Mouse (Mus musculus) splenic B cell, adult 2 months (primary cell): Measurements from ENCODE around the gene Mib2.
A peak's percentile ranks its signal among the peaks of the same experiment; 100 is the strongest.
"Not testable (repeated sequence)": the region's sequence is repeated elsewhere in the genome, so short reads cannot be mapped to it uniquely, and the experiment has no call there.

Experiments used
- DNase-seq: peaks from one replicate; pipeline ENCODE4 v3.0.0-alpha.2; 2011; ENCODE audit warnings: low read depth, low spot score
- H3K27me3 ChIP-seq: 2 replicates; pipeline ENCODE4 v1.6.1; 2012; ENCODE audit warnings: mild to moderate bottlenecking, low read length, moderate library complexity, mixed read lengths; ENCODE audit not compliant: control insufficient read depth, poor library complexity, insufficient read depth, severe bottlenecking
- H3K36me3 ChIP-seq: 2 replicates; pipeline ENCODE4 v1.6.1; 2012; ENCODE audit warnings: mild to moderate bottlenecking, low read length, moderate library complexity, mixed read lengths; ENCODE audit not compliant: control insufficient read depth, poor library complexity, insufficient read depth, severe bottlenecking

Mib2 gene

DNA sequence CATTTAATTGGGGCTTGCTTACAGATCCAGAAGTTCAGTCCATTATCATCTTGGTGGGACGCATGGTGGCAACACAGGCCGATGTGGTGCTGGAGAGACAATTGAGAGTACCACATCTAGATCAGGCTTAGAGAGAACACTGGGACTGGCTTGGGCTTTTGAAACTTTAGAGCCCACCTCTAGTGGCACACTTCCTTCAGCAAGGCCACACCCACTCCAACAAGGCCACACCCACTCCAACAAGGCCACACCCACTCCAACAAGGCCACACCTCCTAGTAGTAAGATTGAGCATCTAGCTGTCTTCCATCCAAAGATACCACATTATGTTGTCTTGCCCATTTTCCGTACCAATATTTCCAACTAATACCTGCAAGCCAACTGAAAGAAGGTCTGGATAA, 23.4 kb upstream of the Mib2 start:
- DNase-seq: peak; percentile 24
- Histone ChIP-seq H3K27me3 (no peaks in the 10 kb centered on the region), H3K36me3 (no peaks in the 10 kb centered on the region)

DNA sequence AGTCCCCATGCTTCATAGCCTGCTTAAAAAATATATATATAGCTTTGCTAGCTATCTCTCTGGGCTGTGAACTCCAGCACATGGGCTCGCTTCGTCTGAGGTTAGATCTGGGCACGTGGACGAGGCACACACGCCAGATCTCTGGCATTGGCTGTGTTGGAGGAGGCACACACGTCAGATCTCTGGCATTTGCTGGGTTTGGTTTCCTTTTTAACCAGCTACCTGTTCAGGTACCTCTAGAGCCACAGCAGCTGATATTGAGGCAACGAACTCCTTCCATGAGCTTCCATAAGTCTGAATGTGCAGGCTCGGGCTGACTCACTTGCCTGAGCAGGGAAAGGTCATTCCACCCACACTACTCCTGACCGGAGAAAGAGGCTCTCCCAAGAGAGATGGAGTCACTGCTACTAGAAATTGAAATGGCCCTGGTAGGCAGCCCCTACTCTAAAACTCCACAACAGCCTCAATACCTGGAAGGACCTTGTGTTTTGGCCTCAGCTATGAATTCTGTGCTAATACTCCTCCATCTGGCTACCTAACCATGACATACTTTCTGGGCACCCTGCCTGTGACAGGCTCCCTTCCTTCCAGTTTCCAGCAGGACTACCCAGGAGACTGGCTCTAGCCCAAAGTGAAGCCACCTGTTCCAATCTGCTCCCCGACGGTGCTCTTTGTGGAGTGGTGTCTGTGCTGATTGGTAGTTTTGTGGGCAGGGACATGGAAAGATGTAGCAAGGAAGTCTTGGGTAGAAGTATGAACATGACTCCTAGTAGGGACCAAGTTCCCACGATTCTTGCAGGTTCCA, 21.8 kb upstream of the Mib2 start:
- Histone ChIP-seq H3K27me3 (no peaks in the 10 kb centered on the region), H3K36me3 (no peaks in the 10 kb centered on the region)
- DNase-seq: no peak

GRCm38 (mm10) chr4:155687764-155688163, 18.8 kb upstream of the Mib2 start:
- not testable (repeated sequence) for H3K36me3 ChIP-seq, H3K27me3 ChIP-seq, DNase-seq

DNA sequence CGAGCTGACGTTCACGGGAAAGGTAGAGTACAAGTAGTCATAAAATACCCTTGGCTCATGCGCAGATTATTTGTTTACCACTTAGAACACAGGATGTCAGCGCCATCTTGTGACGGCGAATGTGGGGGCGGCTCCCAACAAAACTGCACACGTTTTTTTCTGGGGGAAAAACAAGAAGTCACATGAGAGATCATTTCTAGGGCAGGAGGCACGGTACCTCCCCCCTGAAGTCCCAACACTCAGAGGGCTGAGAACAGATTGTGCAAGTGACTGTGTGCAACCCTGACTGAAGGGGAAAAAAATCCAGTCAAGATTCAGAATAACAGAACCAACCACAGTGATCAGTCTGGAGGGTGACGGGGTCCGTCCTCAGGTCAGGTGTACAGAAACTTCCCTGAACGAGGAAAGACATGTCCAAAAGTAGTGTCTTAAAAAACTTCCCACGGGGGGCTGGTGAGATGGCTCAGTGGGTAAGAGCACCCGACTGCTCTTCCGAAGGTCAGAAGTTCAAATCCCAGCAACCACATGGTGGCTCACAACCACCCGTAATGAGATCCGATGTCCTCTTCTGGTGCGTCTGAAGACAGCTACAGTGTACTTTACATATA, 14.8 kb upstream of the Mib2 start:
- H3K27me3 ChIP-seq, DNase-seq, H3K36me3 ChIP-seq: not testable (repeated sequence)

GRCm38 (mm10) chr4:155675991-155676390, 7.0 kb upstream of the Mib2 start:
- peak; percentile 54 for DNase-seq
- H3K36me3 ChIP-seq: no peaks in the 10 kb centered on the region
- H3K27me3 ChIP-seq: peaks cover 3% of the 10 kb centered on the region; the same call in 1 of the 2 replicates

DNA sequence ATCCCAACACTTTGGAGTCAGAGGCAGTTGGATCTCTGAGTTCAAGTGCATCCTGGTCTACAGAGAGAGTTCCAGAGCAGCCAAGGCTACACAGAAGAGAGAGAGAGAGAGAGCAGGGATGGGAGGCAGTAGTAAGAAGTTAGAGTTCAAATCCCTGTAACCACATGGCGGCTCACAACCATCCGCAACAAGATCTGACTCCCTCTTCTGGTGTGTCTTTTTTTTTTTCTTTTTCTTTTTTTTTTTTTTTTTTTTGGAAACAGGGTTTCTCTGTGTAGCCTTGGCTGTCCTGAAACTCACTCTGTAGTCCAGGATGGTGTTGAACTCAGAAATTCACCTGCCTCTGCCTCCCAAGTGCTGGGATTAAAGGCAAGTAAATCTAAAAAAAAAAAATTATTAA, 3.1 kb upstream of the Mib2 start:
- DNase-seq: no peak
- H3K27me3 ChIP-seq: peaks cover 3% of the 10 kb centered on the region; the same call in 1 of the 2 replicates
- H3K36me3 ChIP-seq: no peaks in the 10 kb centered on the region

GRCm38 (mm10) chr4:155670236-155670635, 1.2 kb upstream of the Mib2 start:
- H3K27me3 ChIP-seq, DNase-seq, H3K36me3 ChIP-seq: not testable (repeated sequence)

- no peaks in the 10 kb centered on the region for H3K36me3 ChIP-seq
- DNase-seq: no peak
- H3K27me3 ChIP-seq: peaks cover 3% of the 10 kb centered on the region; the same call in 1 of the 2 replicates
These were observed 639 bp upstream of the Mib2 start for GRCm38 (mm10) chr4:155669598-155670075.

DNA sequence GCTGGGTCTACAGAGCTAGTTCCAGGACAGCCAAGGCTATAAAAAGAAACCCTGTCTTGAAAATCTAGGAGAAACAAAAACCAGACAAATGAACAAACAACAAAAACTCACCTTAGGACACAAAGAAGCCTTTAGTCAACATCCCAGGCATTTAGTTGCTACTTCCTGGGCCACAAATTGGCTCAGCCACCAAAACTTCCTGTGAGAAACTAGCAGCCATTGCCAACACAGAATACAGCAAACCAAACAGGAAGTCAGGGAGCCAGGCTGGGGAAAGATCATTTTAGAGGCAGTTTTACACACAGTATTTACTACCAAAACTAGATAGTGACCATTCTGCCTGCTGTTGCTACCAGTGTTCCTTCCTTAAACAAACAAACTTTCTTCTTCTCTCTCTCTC, 2.1 kb downstream of the Mib2 start:
- H3K36me3 ChIP-seq: no peaks in the 10 kb centered on the region
- no peak for DNase-seq

DNA sequence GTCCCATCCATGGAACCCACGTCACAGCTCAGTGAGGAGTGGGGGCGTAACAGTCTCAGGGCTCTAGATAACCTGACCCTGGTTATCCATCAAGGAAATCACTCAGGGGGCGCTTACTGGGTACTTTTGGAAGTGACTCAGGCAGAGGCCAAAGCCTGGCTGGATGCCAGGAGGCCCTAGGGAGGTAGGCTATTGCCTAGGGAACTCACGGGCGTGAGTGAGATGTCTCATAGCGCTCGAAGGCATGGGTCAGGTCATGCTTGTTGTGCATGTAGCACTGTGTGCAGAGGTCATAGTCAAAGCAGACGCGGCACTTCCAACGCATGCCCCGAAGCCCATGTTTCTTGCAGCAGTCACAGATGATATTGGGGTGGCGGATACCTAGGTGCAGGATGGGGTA, 8.4 kb downstream of the Mib2 start:
- no peak for DNase-seq
- Histone ChIP-seq H3K36me3 (no peaks in the 10 kb centered on the region), H3K27me3 (no peaks in the 10 kb centered on the region)

More for the DNA sequence above, 2.1 kb downstream of the Mib2 start:
- H3K27me3 ChIP-seq: peaks cover 3% of the 10 kb centered on the region; the same call in 1 of the 2 replicates

GRCm38 (mm10) chr4:155658961-155659360, 10.0 kb downstream of the Mib2 start:
- no peak for DNase-seq
- Histone ChIP-seq H3K36me3 (no peaks in the 10 kb centered on the region), H3K27me3 (no peaks in the 10 kb centered on the region)

- Histone ChIP-seq H3K36me3 (no peaks in the 10 kb centered on the region), H3K27me3 (no peaks in the 10 kb centered on the region)
- DNase-seq: no peak
These were observed 12.7 kb downstream of the Mib2 start for GRCm38 (mm10) chr4:155656214-155656751.

DNA sequence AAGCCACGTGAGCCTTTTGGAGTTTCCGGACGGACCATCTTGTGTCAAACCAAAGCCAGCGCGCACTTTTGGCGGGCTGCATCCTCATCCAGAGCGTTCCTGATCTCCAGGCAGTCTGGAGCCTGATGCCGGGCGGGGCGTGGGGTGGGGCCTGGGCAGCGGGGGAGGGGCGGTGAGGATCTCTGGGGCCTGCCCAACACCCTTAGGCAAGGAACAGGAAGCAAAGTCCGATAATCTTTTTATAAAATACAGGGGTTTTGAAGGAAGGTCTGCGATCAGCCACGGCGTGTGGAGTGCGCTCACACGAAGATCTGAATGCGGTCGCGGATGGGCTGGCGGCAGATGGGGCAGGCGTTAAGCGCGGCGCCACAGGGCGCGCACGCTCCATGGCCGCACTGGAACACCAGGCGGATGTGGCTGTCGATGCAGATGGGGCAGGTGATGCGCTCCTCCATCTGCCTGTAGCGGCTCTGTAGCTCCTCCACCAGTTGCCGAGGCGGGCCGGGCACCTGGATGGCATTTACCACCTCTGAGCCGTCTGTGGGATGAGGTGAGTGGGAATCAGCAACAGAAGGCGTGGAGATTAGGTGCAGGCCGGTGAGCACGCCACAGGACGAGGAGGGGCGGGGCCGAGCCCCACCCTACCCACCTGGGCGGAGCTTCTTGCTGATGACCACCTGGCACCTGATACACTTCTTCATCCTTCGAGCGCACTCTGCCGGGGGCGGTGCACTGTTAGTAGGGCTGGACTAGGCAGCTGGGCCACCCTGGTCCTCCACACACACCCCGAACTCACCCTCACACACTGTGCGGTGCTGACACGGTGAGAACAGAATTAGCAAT, 14.3 kb downstream of the Mib2 start:
- Histone ChIP-seq H3K36me3 (peaks cover 2% of the 10 kb centered on the region; the same call in 1 of the 2 replicates), H3K27me3 (no peaks in the 10 kb centered on the region)
- peak; percentile 57 for DNase-seq

- DNase-seq: no peak
- Histone ChIP-seq H3K27me3 (no peaks in the 10 kb centered on the region), H3K36me3 (peaks cover 2% of the 10 kb centered on the region; the same call in 1 of the 2 replicates)
These were observed 14.9 kb downstream of the Mib2 start for GRCm38 (mm10) chr4:155654183-155654455.
